Mouse (Mus musculus) MEL (cell line): Measurements from ENCODE around the gene Hsd11b2. TPM values are rescaled to one million over a fixed set of nuclear protein-coding genes. Genes with fewer than 3 reads are reported as not detected.

ENCODE experiments used
- DNase-seq: peaks from one replicate; pipeline ENCODE4 v3.0.0; 2011; ENCODE audit warnings: low read depth, low spot score
- H3K27ac ChIP-seq: 2 replicates; pipeline ENCODE4 v1.5.1; 2012; ENCODE audit warnings: low read depth, mild to moderate bottlenecking, control low read depth, low read length, moderate library complexity; ENCODE audit not compliant: control insufficient read depth
- H3K27me3 ChIP-seq, 2 experiments: fragments of 150-350 bp in 1 of 2; sonication (generic) in 1 of 2; 2 replicates each; pipeline ENCODE4 v1.6.1; 2012; ENCODE audit warnings: low read length in 2 of 2, mild to moderate bottlenecking in 2 of 2, improper control_type of control experiment in 1 of 2, moderate library complexity in 1 of 2; ENCODE audit not compliant: insufficient read depth in 2 of 2, control insufficient read depth in 1 of 2
- H3K36me3 ChIP-seq, 2 experiments: 2 replicates each; pipeline ENCODE4 v1.6.1; 2012 to 2014; ENCODE audit warnings: low read length in 2 of 2, improper control_type of control experiment in 1 of 2, inconsistent platforms in 1 of 2, mild to moderate bottlenecking in 1 of 2; ENCODE audit not compliant: insufficient read depth in 2 of 2, control insufficient read depth in 1 of 2
- H3K4me1 ChIP-seq, 2 experiments: fragments of 150-350 bp in 1 of 2; sonication (generic) in 1 of 2; 2 replicates each; pipeline ENCODE4 v1.6.1; 2012; ENCODE audit warnings: low read length in 2 of 2, improper control_type of control experiment in 1 of 2, mild to moderate bottlenecking in 1 of 2; ENCODE audit not compliant: insufficient read depth in 2 of 2, control insufficient read depth in 1 of 2
- H3K4me3 ChIP-seq, 2 experiments: fragments of 150-350 bp in 1 of 2; sonication (generic) in 1 of 2; 2 replicates each; pipeline ENCODE4 v1.5.1; 2012; ENCODE audit warnings: low read depth in 2 of 2, low read length in 2 of 2, mild to moderate bottlenecking in 2 of 2, moderate library complexity in 2 of 2, control low read depth in 1 of 2, improper control_type of control experiment in 1 of 2; ENCODE audit not compliant: control insufficient read depth in 1 of 2, insufficient read depth in 1 of 2
- H3K79me2 ChIP-seq: 2 replicates; pipeline ENCODE4 v1.6.1; 2012; ENCODE audit warnings: mild to moderate bottlenecking, low read length, moderate library complexity; ENCODE audit not compliant: control insufficient read depth, poor library complexity, insufficient read depth
- H3K9ac ChIP-seq: 2 replicates; pipeline ENCODE4 v1.6.1; 2012; ENCODE audit warnings: low read depth, mild to moderate bottlenecking, control low read depth, low read length, moderate library complexity; ENCODE audit not compliant: control insufficient read depth, poor library complexity, severe bottlenecking
- H3K9me3 ChIP-seq: fragments of 150-350 bp; sonication (generic); replicated peaks from 2 replicates; pipeline ENCODE4 v1.6.1; 2012; ENCODE audit warnings: mild to moderate bottlenecking, low read length, improper control_type of control experiment, moderate library complexity; ENCODE audit not compliant: insufficient read depth
- CHD1 ChIP-seq: IDR thresholded peaks from 2 replicates; pipeline ENCODE4 v1.6.1; 2012; ENCODE audit warnings: low read depth, mild to moderate bottlenecking, inconsistent platforms, low read length, improper control_type of control experiment
- CTCF ChIP-seq, 3 experiments: IDR thresholded peaks in 2 of 3; conservative IDR thresholded peaks in 1 of 3; 2 replicates each; pipeline ENCODE4 v1.5.1; 2011 to 2012; ENCODE audit warnings: low read length in 3 of 3, low read depth in 2 of 3, mild to moderate bottlenecking in 2 of 3, improper control_type of control experiment in 1 of 3, inconsistent platforms in 1 of 3, mixed read lengths in 1 of 3, moderate library complexity in 1 of 3; ENCODE audit not compliant: control insufficient read depth in 1 of 3, insufficient read depth in 1 of 3, poor library complexity in 1 of 3, severe bottlenecking in 1 of 3
- E2F4 ChIP-seq: IDR thresholded peaks from 2 replicates; pipeline ENCODE4 v1.6.1; 2011; ENCODE audit warnings: low read depth, low read length, improper control_type of control experiment, borderline replicate concordance
- ELF1 ChIP-seq: IDR thresholded peaks from 2 replicates; pipeline ENCODE4 v1.6.1; 2014; ENCODE audit warnings: low read depth, mild to moderate bottlenecking, inconsistent platforms, low read length, improper control_type of control experiment, moderate library complexity
- EP300 ChIP-seq, 2 experiments: IDR thresholded peaks; 2 replicates each; pipeline ENCODE4 v1.6.1; 2011; ENCODE audit warnings: improper control_type of control experiment in 2 of 2, low read length in 2 of 2, low read depth in 1 of 2, mild to moderate bottlenecking in 1 of 2
- ETS1 ChIP-seq: IDR thresholded peaks from 2 replicates; pipeline ENCODE4 v1.6.1; 2012; ENCODE audit warnings: low read depth, mild to moderate bottlenecking, inconsistent platforms, low read length, improper control_type of control experiment, moderate library complexity
- GABPA ChIP-seq: IDR thresholded peaks from 2 replicates; pipeline ENCODE4 v1.6.1; 2012; ENCODE audit warnings: low read depth, mild to moderate bottlenecking, inconsistent platforms, low read length, improper control_type of control experiment, moderate library complexity
- GATA1 ChIP-seq: IDR thresholded peaks from 2 replicates; pipeline ENCODE4 v1.6.1; 2011; ENCODE audit warnings: low read depth, low read length, improper control_type of control experiment
- HCFC1 ChIP-seq: IDR thresholded peaks from 2 replicates; pipeline ENCODE4 v1.6.1; 2012; ENCODE audit warnings: low read depth, mild to moderate bottlenecking, inconsistent platforms, low read length, improper control_type of control experiment, moderate library complexity
- JUND ChIP-seq: IDR thresholded peaks from 2 replicates; pipeline ENCODE4 v1.6.1; 2011; ENCODE audit warnings: low read depth, mild to moderate bottlenecking, improper control_type of control experiment, low read length
- KAT2A ChIP-seq: conservative IDR thresholded peaks from 2 replicates; pipeline ENCODE4 v1.6.1; 2012; ENCODE audit warnings: low read depth, low read length, improper control_type of control experiment, inconsistent platforms
- MAFK ChIP-seq: IDR thresholded peaks from 2 replicates; pipeline ENCODE4 v1.6.1; 2011; ENCODE audit warnings: low read depth, mild to moderate bottlenecking, low read length, improper control_type of control experiment, borderline replicate concordance
- MAX ChIP-seq: IDR thresholded peaks from 2 replicates; pipeline ENCODE4 v1.6.1; 2011; ENCODE audit warnings: low read length, improper control_type of control experiment
- MAZ ChIP-seq: IDR thresholded peaks from 2 replicates; pipeline ENCODE4 v1.6.1; 2012; ENCODE audit warnings: low read depth, mild to moderate bottlenecking, inconsistent platforms, low read length, improper control_type of control experiment
- MEF2A ChIP-seq: IDR thresholded peaks from 2 replicates; pipeline ENCODE4 v1.6.1; 2014; ENCODE audit warnings: low read depth, mild to moderate bottlenecking, inconsistent platforms, low read length, improper control_type of control experiment; ENCODE audit not compliant: poor library complexity, insufficient replicate concordance, severe bottlenecking; ENCODE audit errors: extremely low read depth
- MXI1 ChIP-seq: IDR thresholded peaks from 2 replicates; pipeline ENCODE4 v1.6.1; 2011; ENCODE audit warnings: mild to moderate bottlenecking, low read depth, low read length, improper control_type of control experiment
- MYC ChIP-seq: IDR thresholded peaks from 2 replicates; pipeline ENCODE4 v1.6.1; 2011; ENCODE audit warnings: low read depth, mild to moderate bottlenecking, low read length, improper control_type of control experiment, moderate library complexity
- NELFE ChIP-seq: IDR thresholded peaks from 2 replicates; pipeline ENCODE4 v1.6.1; 2011; ENCODE audit warnings: low read depth, low read length, improper control_type of control experiment
- NRF1 ChIP-seq: IDR thresholded peaks from 2 replicates; pipeline ENCODE4 v1.6.1; 2014; ENCODE audit warnings: low read depth, mild to moderate bottlenecking, inconsistent platforms, low read length, improper control_type of control experiment, moderate library complexity; ENCODE audit not compliant: poor library complexity, insufficient read depth, severe bottlenecking
- POLR2A ChIP-seq, 2 experiments: IDR thresholded peaks; 2 replicates each; pipeline ENCODE4 v1.6.1; 2011 to 2012; ENCODE audit warnings: low read length in 2 of 2, mild to moderate bottlenecking in 2 of 2, control low read depth in 1 of 2, improper control_type of control experiment in 1 of 2, low read depth in 1 of 2, moderate library complexity in 1 of 2; ENCODE audit not compliant: control insufficient read depth in 1 of 2, insufficient read depth in 1 of 2, poor library complexity in 1 of 2
- POLR2AphosphoS2 ChIP-seq: IDR thresholded peaks from 2 replicates; pipeline ENCODE4 v1.6.1; 2011; ENCODE audit warnings: low read length, improper control_type of control experiment
- POLR2AphosphoS5 ChIP-seq: IDR thresholded peaks from 2 replicates; pipeline ENCODE4 v1.6.1; 2012; ENCODE audit warnings: low read depth, borderline replicate concordance, mild to moderate bottlenecking, inconsistent platforms, low read length, moderate library complexity, mixed read lengths
- RAD21 ChIP-seq: IDR thresholded peaks from 2 replicates; pipeline ENCODE4 v1.6.1; 2011; ENCODE audit warnings: mild to moderate bottlenecking, low read depth, low read length, improper control_type of control experiment
- RCOR1 ChIP-seq: IDR thresholded peaks from 2 replicates; pipeline ENCODE4 v1.6.1; 2012; ENCODE audit warnings: low read depth, mild to moderate bottlenecking, inconsistent platforms, low read length, improper control_type of control experiment
- SIN3A ChIP-seq: IDR thresholded peaks from 2 replicates; pipeline ENCODE4 v1.6.1; 2012; ENCODE audit warnings: low read length, improper control_type of control experiment, inconsistent platforms
- SMC3 ChIP-seq: IDR thresholded peaks from 2 replicates; pipeline ENCODE4 v1.6.1; 2011; ENCODE audit warnings: low read depth, low read length, improper control_type of control experiment
- TAL1 ChIP-seq: IDR thresholded peaks from 2 replicates; pipeline ENCODE4 v1.6.1; 2012; ENCODE audit warnings: mild to moderate bottlenecking, inconsistent platforms, low read length, moderate library complexity, mixed read lengths
- TBP ChIP-seq: IDR thresholded peaks from 2 replicates; pipeline ENCODE4 v1.8.0; 2011; ENCODE audit warnings: low read depth, low read length, improper control_type of control experiment
- TCF12 ChIP-seq: IDR thresholded peaks from 2 replicates; pipeline ENCODE4 v1.6.1; 2014; ENCODE audit warnings: low read depth, mild to moderate bottlenecking, inconsistent platforms, low read length, improper control_type of control experiment, moderate library complexity
- UBTF ChIP-seq: IDR thresholded peaks from 2 replicates; pipeline ENCODE4 v1.6.1; 2012; ENCODE audit warnings: low read depth, mild to moderate bottlenecking, inconsistent platforms, low read length, improper control_type of control experiment, moderate library complexity, borderline replicate concordance; ENCODE audit not compliant: insufficient read depth
- USF1 ChIP-seq: IDR thresholded peaks from 2 replicates; pipeline ENCODE4 v1.6.1; 2014; ENCODE audit warnings: low read depth, mild to moderate bottlenecking, inconsistent platforms, low read length, improper control_type of control experiment, moderate library complexity
- USF2 ChIP-seq, 2 experiments: IDR thresholded peaks; 2 replicates each; pipeline ENCODE4 v1.6.1; 2011 to 2012; ENCODE audit warnings: improper control_type of control experiment in 2 of 2, low read length in 2 of 2, borderline replicate concordance in 1 of 2, inconsistent platforms in 1 of 2, low read depth in 1 of 2, mild to moderate bottlenecking in 1 of 2; ENCODE audit not compliant: insufficient read depth in 1 of 2
- ZC3H11A ChIP-seq: IDR thresholded peaks from 2 replicates; pipeline ENCODE4 v1.6.1; 2012; ENCODE audit warnings: low read depth, mild to moderate bottlenecking, inconsistent platforms, low read length, improper control_type of control experiment
- ZKSCAN1 ChIP-seq: IDR thresholded peaks from 2 replicates; pipeline ENCODE4 v1.6.1; 2012; ENCODE audit warnings: low read depth, mild to moderate bottlenecking, inconsistent platforms, low read length, improper control_type of control experiment, moderate library complexity
- ZMIZ1 ChIP-seq: IDR thresholded peaks from 2 replicates; pipeline ENCODE4 v1.6.1; 2012; ENCODE audit warnings: low read depth, mild to moderate bottlenecking, inconsistent platforms, low read length, improper control_type of control experiment, moderate library complexity
- ZNF384 ChIP-seq: IDR thresholded peaks from 2 replicates; pipeline ENCODE4 v1.6.1; 2012; ENCODE audit warnings: low read depth, mild to moderate bottlenecking, inconsistent platforms, low read length, improper control_type of control experiment
- polyA plus RNA-seq, 2 experiments: library from polyadenylated mRNA; stranded (reverse) in 1 of 2; unstranded in 1 of 2; fragments of >175 nt in 1 of 2; fragments of >200 nt in 1 of 2; gene quantifications; 2 replicates each; pipeline versions ENCODE4 v1.2.1 to v1.2.4; 2012; ENCODE audit warnings: low replicate concordance in 2 of 2, low read depth in 1 of 2; ENCODE audit not compliant: insufficient read length in 2 of 2, insufficient read depth in 1 of 2, missing spikeins in 1 of 2
- total RNA-seq: library from RNA; depleted of rRNA; stranded (reverse); fragments of 300-350 nt; gene quantifications from 2 replicates; pipeline ENCODE4 v1.2.3, GENCODE M21; 2012

Gene Hsd11b2
- total and polyA plus RNA-seq, 3 experiments, result 0.27 to 2.1 TPM; not detected in 1

DNA sequence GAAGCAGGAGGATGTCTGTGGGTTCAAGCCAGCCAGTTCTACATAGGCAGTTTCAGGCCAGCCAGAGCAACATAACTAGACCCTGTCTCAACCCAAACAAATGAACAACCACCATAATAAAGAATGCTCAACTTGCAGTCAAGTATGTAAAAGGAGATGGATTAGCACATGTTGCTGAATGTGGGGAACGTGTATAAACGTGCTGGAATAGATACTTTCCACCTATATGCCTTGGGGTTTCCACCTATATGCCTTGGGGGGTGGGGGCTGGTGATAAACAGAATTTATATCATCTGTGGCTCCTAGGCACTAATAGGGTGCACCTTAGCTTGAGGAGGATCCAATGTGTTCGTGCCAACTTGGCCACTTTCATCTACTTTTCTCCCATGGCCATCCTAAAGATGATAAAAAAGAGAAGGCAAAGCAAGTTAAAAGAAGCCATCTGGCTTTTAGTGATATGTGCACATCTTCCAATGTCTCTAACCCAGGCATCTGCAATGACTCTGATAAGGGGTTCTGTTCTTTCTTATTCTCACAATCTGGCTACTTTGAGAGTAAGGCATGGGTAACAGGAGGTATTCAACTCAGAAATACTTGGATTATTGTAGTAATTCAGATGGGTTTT lies 23.6 kb downstream of the Hsd11b2 start:
- H3K4me3 ChIP-seq, result no peak overlapping the region; a peak in 1 of 4 replicates
- H3K36me3 ChIP-seq, result peaks cover 2 to 55% of the 10 kb centered on the region in 2 experiments
- TF ChIP-seq TCF12 (peak; percentile 99), USF2 (IDR thresholded peaks at IDR 0.05; ENCODE audit: borderline replicate concordance in 1 of 2, insufficient read depth in 1 of 2, low read depth in 1 of 2, low read length in 2 of 2) (no peak), GATA1 (peak; percentile 98), POLR2A (IDR thresholded peaks at IDR 0.05; ENCODE audit: control insufficient read depth in 1 of 2, insufficient read depth in 1 of 2, low read depth in 1 of 2, low read length in 2 of 2, poor library complexity in 1 of 2) (no peak), ZC3H11A (no peak), RAD21 (no peak), GABPA (no peak), MAZ (peak; percentile 55; the same call in 1 of the 2 replicates), POLR2AphosphoS5 (no peak), POLR2AphosphoS2 (no peak), ZNF384 (peak; percentile 64; the same call in 1 of the 2 replicates), EP300 (IDR thresholded peaks at IDR 0.05; ENCODE audit: low read depth in 1 of 2, low read length in 2 of 2) (peak; percentile 98), MEF2A (no peak), UBTF (no peak), JUND (no peak), MAFK (peak; percentile 55; the same call in 1 of the 2 replicates), CTCF (IDR thresholded peaks at IDR 0.05 in 2 of 3, conservative IDR thresholded peaks at IDR 0.05 in 1 of 3; ENCODE audit: control insufficient read depth in 1 of 3, insufficient read depth in 1 of 3, low read depth in 2 of 3, low read length in 3 of 3, poor library complexity in 1 of 3, severe bottlenecking in 1 of 3) (no peak), NELFE (no peak), TBP (no peak), RCOR1 (peak; percentile 93), ELF1 (no peak), ZKSCAN1 (no peak), MYC (peak; percentile 74; the same call in 1 of the 2 replicates), NRF1 (no peak), KAT2A (no peak), CHD1 (no peak), MXI1 (no peak), ZMIZ1 (peak; percentile 51; the same call in 1 of the 2 replicates), ETS1 (peak; percentile 89), HCFC1 (no peak; the same call in 1 of the 2 replicates), USF1 (no peak), E2F4 (no peak), TAL1 (peak; percentile 98), SMC3 (no peak), MAX (peak; percentile 68), SIN3A (peak; percentile 64)

More for the DNA sequence above, 23.6 kb downstream of the Hsd11b2 start:
- peaks cover 32 to 50% of the 10 kb centered on the region in 2 experiments for H3K4me1 ChIP-seq
- H3K9me3 ChIP-seq, result no peaks in the 10 kb centered on the region
- peaks cover 2% of the 10 kb centered on the region; the same call in 1 of the 2 replicates for H3K79me2 ChIP-seq
- DNase-seq, result peak; percentile 87
- no peak overlapping the region for H3K9ac ChIP-seq
- H3K27ac ChIP-seq, result peak overlapping the region; percentile 95
- H3K27me3 ChIP-seq, result no peaks in the 10 kb centered on the region
